Mouse (Mus musculus): ENCODE data around the gene Vsig10. TPM values are rescaled to one million over a fixed set of nuclear protein-coding genes. Genes with fewer than 3 reads are reported as not detected.
"Not testable (repeated sequence)": the region's sequence is repeated elsewhere in the genome, so short reads cannot be mapped to it uniquely, and the experiment has no call there.

The Vsig10 gene
- polyA plus RNA-seq, 1 experiment from 2014 or later = 1.0 TPM

GRCm38 (mm10) chr5:117286286-117286685, 32.6 kb upstream of the Vsig10 start:
- no peaks in the 10 kb centered on the region for H3K27me3 ChIP-seq (replicated peaks)
- H3K27ac ChIP-seq = no peak overlapping the region
- peaks cover 33% of the 10 kb centered on the region for H3K4me1 ChIP-seq
- H3K4me3 ChIP-seq = peak overlapping the region; percentile 94
- peak overlapping the region; percentile 83 for H3K4me2 ChIP-seq
- H3K9ac ChIP-seq = peak overlapping the region; percentile 82
- H3K36me3 ChIP-seq (replicated peaks) = peaks cover 13% of the 10 kb centered on the region; the same call in 1 of the 2 replicates
- 47% methylated on average over 3 of the region's 3 CpGs for WGBS
- H3K9me3 ChIP-seq = no peaks in the 10 kb centered on the region
- ATAC-seq (replicated peaks) = no peak

GRCm38 (mm10) chr5:117286831-117287822, 31.8 kb upstream of the Vsig10 start, which contains the start of gene Pebp1:
Pebp1 (minus strand) TSS chr5:117287625.
- H3K36me3 ChIP-seq (replicated peaks) = peaks cover 13% of the 10 kb centered on the region; the same call in 1 of the 2 replicates
- H3K27ac ChIP-seq = peak within 1 kb of the TSS; percentile 69
- H3K4me1 ChIP-seq = peaks cover 33% of the 10 kb centered on the region
- H3K4me2 ChIP-seq = peak within 1 kb of the TSS; percentile 83
- H3K9me3 ChIP-seq = no peaks in the 10 kb centered on the region
- ATAC-seq (replicated peaks) = peak; percentile 96
- H3K9ac ChIP-seq = peak within 1 kb of the TSS; percentile 82
- H3K4me3 ChIP-seq = peak within 1 kb of the TSS; percentile 94
- no peaks in the 10 kb centered on the region for H3K27me3 ChIP-seq (replicated peaks)
- WGBS = under 1% methylated on average over 77 of the region's 77 CpGs

DNA sequence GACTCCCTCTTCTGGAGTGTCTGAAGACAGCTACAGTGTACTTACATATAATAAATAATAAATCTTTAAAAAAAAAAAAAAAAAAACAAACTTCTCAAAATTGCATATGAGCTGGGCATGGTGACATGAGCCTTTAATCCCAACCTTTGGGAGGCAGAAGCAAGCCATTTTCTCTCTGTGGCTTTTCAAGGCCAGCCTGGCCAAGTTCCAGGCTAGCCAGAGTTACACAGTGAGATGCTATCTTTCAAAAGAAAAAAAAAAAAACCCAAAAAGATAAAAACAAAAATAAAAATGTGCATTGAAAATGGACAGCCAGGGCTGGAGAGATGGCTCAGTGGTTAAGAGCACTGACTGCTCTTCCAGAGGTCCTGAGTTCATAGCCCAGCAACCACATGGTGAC, 29.2 kb upstream of the Vsig10 start:
- H3K27ac ChIP-seq = no peak overlapping the region
- H3K27me3 ChIP-seq (replicated peaks) = no peaks in the 10 kb centered on the region
- H3K9ac ChIP-seq = no peak overlapping the region
- H3K4me3 ChIP-seq = no peak overlapping the region
- H3K9me3 ChIP-seq = no peaks in the 10 kb centered on the region
- peaks cover 8% of the 10 kb centered on the region; the same call in 1 of the 2 replicates for H3K36me3 ChIP-seq (replicated peaks)
- no peak for ATAC-seq (replicated peaks)
- no peak overlapping the region for H3K4me2 ChIP-seq
- H3K4me1 ChIP-seq = peaks cover 28% of the 10 kb centered on the region

- no peaks in the 10 kb centered on the region for H3K9me3 ChIP-seq
- H3K27ac ChIP-seq = no peak overlapping the region
- peaks cover 23% of the 10 kb centered on the region for H3K4me1 ChIP-seq
- peaks cover 4% of the 10 kb centered on the region; the same call in 1 of the 2 replicates for H3K36me3 ChIP-seq (replicated peaks)
- WGBS = 94% methylated on average over 2 of the region's 2 CpGs
- H3K4me3 ChIP-seq = no peak overlapping the region
- no peak overlapping the region for H3K4me2 ChIP-seq
- H3K9ac ChIP-seq = no peak overlapping the region
- ATAC-seq (replicated peaks) = no peak
- no peaks in the 10 kb centered on the region for H3K27me3 ChIP-seq (replicated peaks)
Observed at GRCm38 (mm10) chr5:117290081-117290480, 28.8 kb upstream of the Vsig10 start.

DNA sequence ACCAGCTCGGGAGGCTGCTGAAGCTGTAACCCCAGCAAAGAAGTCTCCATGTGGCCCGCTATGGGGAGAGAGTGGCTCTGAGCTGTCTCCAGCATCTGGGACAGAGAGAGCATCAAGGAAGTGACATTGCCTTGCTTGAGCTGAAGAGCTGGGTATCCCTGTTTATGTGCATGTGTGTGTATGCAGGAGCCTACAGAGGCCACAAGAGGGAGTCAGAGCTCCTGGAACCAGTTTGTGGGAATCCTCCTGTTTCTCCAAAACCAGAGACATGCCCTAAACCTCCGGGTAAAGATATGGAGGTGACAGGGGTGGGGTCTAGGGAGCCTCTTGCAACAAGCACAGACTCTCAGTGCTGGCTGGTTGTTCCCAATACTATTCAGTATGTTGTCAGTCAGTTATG, 27.6 kb upstream of the Vsig10 start:
- no peaks in the 10 kb centered on the region for H3K9me3 ChIP-seq
- H3K4me2 ChIP-seq = no peak overlapping the region
- H3K4me1 ChIP-seq = peaks cover 12% of the 10 kb centered on the region
- H3K9ac ChIP-seq = no peak overlapping the region
- H3K27ac ChIP-seq = no peak overlapping the region
- H3K4me3 ChIP-seq = no peak overlapping the region
- no peak for ATAC-seq (replicated peaks)
- WGBS = 90% methylated on average over 3 of the region's 3 CpGs
- no peaks in the 10 kb centered on the region for H3K36me3 ChIP-seq (replicated peaks)
- H3K27me3 ChIP-seq (replicated peaks) = no peaks in the 10 kb centered on the region

- Histone ChIP-seq H3K27me3 (replicated peaks) (no peaks in the 10 kb centered on the region), H3K4me3 (no peak overlapping the region), H3K4me1 (peaks cover 7% of the 10 kb centered on the region), H3K9me3 (no peaks in the 10 kb centered on the region), H3K9ac (no peak overlapping the region), H3K4me2 (no peak overlapping the region), H3K27ac (no peak overlapping the region), H3K36me3 (replicated peaks) (no peaks in the 10 kb centered on the region)
- no peak for ATAC-seq (replicated peaks)
- 75% methylated on average over 6 of the region's 6 CpGs for WGBS
Observed at GRCm38 (mm10) chr5:117292547-117292946, 26.3 kb upstream of the Vsig10 start.

DNA sequence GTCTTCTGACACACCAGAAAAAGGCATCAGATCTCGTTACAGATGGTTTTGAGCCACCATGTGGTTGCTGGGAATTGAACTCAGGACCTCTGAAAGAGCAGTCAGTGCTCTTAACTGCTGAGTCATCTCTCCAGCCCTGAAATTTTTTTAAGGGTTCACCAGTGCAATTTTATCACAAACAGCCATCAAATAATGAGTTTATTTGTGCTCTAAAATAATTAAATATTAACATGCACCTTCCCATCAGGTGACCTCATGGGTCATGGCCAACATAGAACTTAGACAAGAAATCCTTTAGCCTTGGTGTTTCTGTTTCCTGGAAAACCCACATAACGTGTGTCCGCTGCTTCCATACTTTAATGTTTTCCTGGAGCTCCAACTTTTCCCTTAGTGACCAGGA, 25.1 kb upstream of the Vsig10 start:
- H3K4me2 ChIP-seq; H3K9me3 ChIP-seq; H3K27ac ChIP-seq; H3K4me1 ChIP-seq; H3K27me3 ChIP-seq (replicated peaks); H3K36me3 ChIP-seq (replicated peaks); H3K9ac ChIP-seq; H3K4me3 ChIP-seq; ATAC-seq (replicated peaks): not testable (repeated sequence)
- 84% methylated on average over 3 of the region's 3 CpGs for WGBS

DNA sequence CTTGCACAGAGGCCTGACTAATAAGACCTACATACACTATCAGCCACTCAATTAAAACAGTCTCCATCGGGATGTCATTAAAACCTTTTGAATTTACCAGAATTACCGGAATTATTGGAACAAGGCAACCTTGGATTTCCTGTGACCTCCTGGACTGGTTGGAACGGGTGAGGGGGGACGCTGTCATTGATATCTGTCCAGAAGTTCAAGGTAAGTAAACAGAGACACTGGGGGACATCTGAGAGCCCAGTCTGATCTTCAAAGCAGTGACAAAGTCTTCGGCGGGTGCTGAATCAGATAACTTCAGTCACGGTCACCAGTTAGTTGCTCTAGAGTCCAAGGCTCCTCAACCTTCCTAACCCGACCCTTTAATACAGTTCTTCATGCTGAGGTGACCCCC, 23.9 kb upstream of the Vsig10 start:
- Histone ChIP-seq H3K9me3 (no peaks in the 10 kb centered on the region), H3K36me3 (replicated peaks) (no peaks in the 10 kb centered on the region), H3K27ac (no peak overlapping the region), H3K4me2 (no peak overlapping the region), H3K9ac (no peak overlapping the region), H3K27me3 (replicated peaks) (no peaks in the 10 kb centered on the region), H3K4me3 (no peak overlapping the region), H3K4me1 (no peaks in the 10 kb centered on the region)
- ATAC-seq (replicated peaks) = no peak
- WGBS = 94% methylated on average over 8 of the region's 8 CpGs

- H3K9ac ChIP-seq = no peak overlapping the region
- no peaks in the 10 kb centered on the region for H3K27me3 ChIP-seq (replicated peaks)
- no peak overlapping the region for H3K27ac ChIP-seq
- no peaks in the 10 kb centered on the region for H3K4me1 ChIP-seq
- no peaks in the 10 kb centered on the region for H3K9me3 ChIP-seq
- H3K36me3 ChIP-seq (replicated peaks) = no peaks in the 10 kb centered on the region
- no peak for ATAC-seq (replicated peaks)
- no peak overlapping the region for H3K4me3 ChIP-seq
- no peak overlapping the region for H3K4me2 ChIP-seq
- 73% methylated on average over 3 of the region's 3 CpGs for WGBS
Observed at GRCm38 (mm10) chr5:117302899-117303298, 16.0 kb upstream of the Vsig10 start.

DNA sequence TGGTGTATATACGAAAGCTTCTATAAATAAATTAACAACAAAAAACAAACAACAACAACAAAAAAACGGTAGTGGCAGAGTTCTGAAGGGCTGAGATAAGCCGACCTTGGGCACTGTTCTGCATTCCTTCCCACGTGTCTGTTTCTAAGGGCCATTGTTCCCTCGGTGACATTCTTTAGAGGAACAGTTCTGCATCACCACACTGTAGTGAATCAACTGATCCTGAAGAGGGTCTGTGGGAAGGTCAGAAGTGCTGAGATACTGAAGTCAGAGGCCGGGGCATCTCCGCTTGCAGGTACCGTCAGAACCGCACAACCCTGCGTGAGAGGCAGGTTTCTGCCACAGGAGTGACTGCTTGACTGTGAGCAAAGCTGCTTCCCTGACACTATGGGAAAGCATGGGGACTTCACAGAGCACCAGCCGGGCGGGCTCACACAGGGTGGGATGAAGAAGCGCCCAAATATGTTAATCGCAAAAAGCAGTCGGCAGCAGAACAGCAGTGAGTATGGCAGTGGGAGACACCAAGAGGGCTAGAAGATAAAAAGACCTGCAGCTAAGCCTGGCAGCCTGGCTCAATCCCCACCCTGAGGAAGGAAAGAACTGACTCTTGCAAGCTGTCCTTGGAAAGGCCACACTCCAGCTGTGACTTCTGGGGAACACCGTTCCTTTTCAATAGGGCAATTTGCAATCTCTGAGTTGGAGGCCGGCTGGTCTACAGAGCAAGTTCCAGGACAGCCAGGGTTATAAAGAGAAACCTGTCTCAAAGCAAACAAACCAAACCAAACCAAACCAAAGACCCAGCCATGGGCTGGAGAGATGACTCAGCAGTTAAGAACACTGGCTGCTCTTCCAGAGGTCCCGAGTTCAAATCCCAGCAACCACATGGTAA, 14.9 kb upstream of the Vsig10 start:
- no peaks in the 10 kb centered on the region for H3K36me3 ChIP-seq (replicated peaks)
- 33% methylated on average over 18 of the region's 18 CpGs for WGBS
- no peaks in the 10 kb centered on the region for H3K9me3 ChIP-seq
- H3K9ac ChIP-seq = no peak overlapping the region
- no peaks in the 10 kb centered on the region for H3K4me1 ChIP-seq
- H3K27ac ChIP-seq = no peak overlapping the region
- ATAC-seq (replicated peaks) = no peak
- H3K27me3 ChIP-seq (replicated peaks) = no peaks in the 10 kb centered on the region
- no peak overlapping the region for H3K4me3 ChIP-seq
- no peak overlapping the region for H3K4me2 ChIP-seq

DNA sequence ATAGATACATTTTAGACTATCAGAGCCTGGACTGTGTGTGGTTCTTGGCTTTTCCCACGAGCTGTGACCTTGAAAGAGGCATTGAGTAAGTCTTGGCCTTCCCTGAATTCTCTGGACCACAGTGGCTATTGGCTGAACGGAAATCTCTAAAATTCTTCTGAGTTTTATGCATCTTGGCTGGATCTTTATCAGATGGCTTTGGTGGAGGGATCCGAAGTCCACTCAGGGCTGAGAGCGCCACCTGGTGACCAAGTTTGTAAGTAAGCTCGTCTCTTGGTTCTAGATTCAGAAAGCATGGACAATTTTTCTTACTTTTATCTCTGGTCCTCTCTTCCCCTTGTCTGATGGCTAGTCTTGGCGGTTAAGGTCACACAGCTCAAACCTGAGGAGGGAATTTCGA, 13.9 kb upstream of the Vsig10 start:
- Histone ChIP-seq H3K9ac (no peak overlapping the region), H3K4me2 (no peak overlapping the region), H3K9me3 (no peaks in the 10 kb centered on the region), H3K36me3 (replicated peaks) (no peaks in the 10 kb centered on the region), H3K27ac (no peak overlapping the region), H3K4me1 (no peaks in the 10 kb centered on the region), H3K27me3 (replicated peaks) (no peaks in the 10 kb centered on the region), H3K4me3 (no peak overlapping the region)
- no peak for ATAC-seq (replicated peaks)
- 74% methylated on average over 7 of the region's 7 CpGs for WGBS

DNA sequence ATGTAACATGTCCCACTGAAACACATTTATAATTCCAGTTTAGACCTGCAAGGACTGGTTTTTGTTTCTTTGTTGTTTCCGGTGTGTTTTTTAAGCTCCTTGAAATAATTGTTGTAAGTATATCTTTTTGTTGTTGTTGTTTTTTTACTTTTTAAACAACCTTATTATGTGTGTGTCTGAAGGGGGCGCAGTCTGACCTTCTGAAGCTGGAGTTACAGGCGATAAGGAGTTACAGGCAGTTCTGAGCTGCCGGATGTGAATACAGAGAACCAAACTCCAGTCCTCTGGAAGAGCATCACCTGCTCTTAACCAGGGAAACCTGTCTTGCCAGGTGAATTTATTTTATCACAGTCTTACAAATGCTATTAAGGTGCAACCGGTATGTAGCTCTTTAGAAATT, 13.1 kb upstream of the Vsig10 start:
- WGBS = 89% methylated on average over 5 of the region's 5 CpGs
- H3K9me3 ChIP-seq = no peaks in the 10 kb centered on the region
- H3K27ac ChIP-seq = no peak overlapping the region

More for the DNA sequence above, 13.1 kb upstream of the Vsig10 start:
- Histone ChIP-seq H3K4me3 (no peak overlapping the region), H3K4me1 (no peaks in the 10 kb centered on the region), H3K9ac (no peak overlapping the region), H3K4me2 (no peak overlapping the region), H3K27me3 (replicated peaks) (no peaks in the 10 kb centered on the region), H3K36me3 (replicated peaks) (no peaks in the 10 kb centered on the region)
- no peak for ATAC-seq (replicated peaks)
